Mouse (Mus musculus): Measurements from ENCODE around the gene Pyroxd1. TPM values are rescaled to one million over a fixed set of nuclear protein-coding genes. Genes with fewer than 3 reads are reported as not detected.

Pyroxd1 gene
- total RNA-seq, 2 experiments from 2014 or later = 14.9 to 16.0 TPM

DNA sequence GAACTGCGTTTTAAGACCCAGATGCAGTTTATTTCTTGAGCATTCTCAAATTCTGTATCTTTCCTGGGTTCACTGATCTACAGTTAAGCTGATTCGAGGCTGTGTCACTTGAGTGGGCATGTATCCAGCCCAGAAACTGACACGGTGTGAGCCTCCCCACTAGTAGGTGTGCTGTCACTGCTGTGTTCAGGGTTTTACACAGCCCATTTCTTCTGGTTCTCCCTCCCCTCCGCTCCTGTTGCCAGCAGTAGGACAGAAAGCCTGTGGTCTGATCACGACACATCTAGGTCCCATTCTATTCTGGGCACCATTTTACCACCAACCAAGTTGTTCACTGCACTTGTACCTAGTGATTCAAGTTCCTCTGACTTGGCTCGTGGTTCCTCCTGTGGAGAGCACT lies 50.3 kb downstream of the Pyroxd1 start:
- no peak overlapping the region for H3K27ac ChIP-seq
- DNase-seq (ENCODE audit: extremely low spot score in 1 of 2, low spot score in 2 of 2) = no peak
- intact Hi-C loops (cut with DNase I) = no loop called here
- TF ChIP-seq CTCF (IDR thresholded peaks at IDR 0.05) = no peak
- H3K4me3 ChIP-seq = no peak overlapping the region

DNA sequence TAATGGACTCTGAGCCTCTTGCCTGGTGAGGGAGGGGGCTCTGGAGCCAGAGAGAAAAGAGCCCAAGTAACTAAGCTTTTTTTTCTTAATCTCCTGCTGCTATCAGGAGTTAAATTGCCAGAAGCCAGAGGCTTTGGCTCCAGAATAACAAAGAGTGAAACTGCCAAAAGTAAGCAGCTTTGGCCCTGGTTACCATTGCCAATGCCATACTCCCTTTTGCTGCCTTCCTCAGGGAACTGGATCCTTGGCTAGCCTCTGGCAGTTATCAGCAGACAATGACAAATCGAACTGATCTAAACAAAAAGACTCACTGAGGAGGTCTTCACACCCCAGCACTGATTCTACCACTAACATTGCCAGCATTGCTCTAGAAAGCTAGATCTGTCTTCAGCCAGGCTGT lies 65.7 kb downstream of the Pyroxd1 start:
- TF ChIP-seq CTCF (IDR thresholded peaks at IDR 0.05) = no peak
- H3K27ac ChIP-seq = no peak overlapping the region
- intact Hi-C loops (cut with DNase I) = no loop called here
- H3K4me3 ChIP-seq = no peak overlapping the region
- no peak for DNase-seq (ENCODE audit: extremely low spot score in 1 of 2, low spot score in 2 of 2)

Other genes with a start within 250 kb of the Pyroxd1 start
- gene Slco1a6, start 137.1 kb upstream of the Pyroxd1 start, total RNA-seq (2021) = under 1 TPM in 1 of 2 experiments, not detected in 1; 0.89 TPM
- gene Iapp, start 47.2 kb upstream of the Pyroxd1 start, total RNA-seq (2021) = not detected
- gene Slco1a5, start 22.7 kb upstream of the Pyroxd1 start, total RNA-seq (2021) = not detected
- 10 to 100 TPM; 21.9 to 24.5 TPM for gene Recql, start 41.4 kb downstream of the Pyroxd1 start, total RNA-seq (2021)
- 10 to 100 TPM; 34.5 to 37.3 TPM for gene Golt1b, start 41.6 kb downstream of the Pyroxd1 start, total RNA-seq (2021)
- 1 to 10 TPM; 2.1 to 4.0 TPM for gene Spx, start 67.8 kb downstream of the Pyroxd1 start, total RNA-seq (2021)
- gene Gys2, start 127.5 kb downstream of the Pyroxd1 start, total RNA-seq (2021) = not detected
- gene Ldhb, start 162.3 kb downstream of the Pyroxd1 start, total RNA-seq (2021) = 100 to 1,000 TPM; 818 to 835 TPM
- gene Kcnj8, start 226.0 kb downstream of the Pyroxd1 start, total RNA-seq (2021) = 1 to 10 TPM; 1.9 to 2.4 TPM

All from left cerebral cortex, adult 2 months (tissue).